Mouse (Mus musculus): Measurements from ENCODE around the gene Sult2b1. TPM values are rescaled to one million over a fixed set of nuclear protein-coding genes. Genes with fewer than 3 reads are reported as not detected.

The Sult2b1 gene
- polyA plus RNA-seq, 1 experiment from 2014 or later = 0.08 TPM

DNA sequence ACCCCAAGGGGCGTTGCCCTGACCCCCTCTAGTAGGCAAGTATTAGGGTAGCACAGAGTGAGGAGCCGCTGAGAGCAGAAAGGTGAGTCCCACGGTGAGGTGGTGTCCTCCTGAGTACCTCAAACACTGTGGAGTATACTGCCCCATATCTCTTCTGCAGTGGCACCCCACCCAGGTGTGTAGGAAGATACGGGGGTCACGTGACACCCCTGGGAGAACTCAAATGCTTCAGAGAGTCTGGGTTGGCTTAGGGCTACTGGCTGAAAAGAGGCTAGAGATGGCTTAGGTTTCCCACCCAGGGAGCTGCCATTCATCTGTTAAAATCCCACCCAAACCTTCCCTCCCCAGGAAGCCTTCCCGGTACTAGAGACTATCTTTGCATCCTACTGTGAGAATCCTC lies 12.5 kb upstream of the Sult2b1 start:
- H3K27me3 ChIP-seq (ENCODE audit: control insufficient read depth, insufficient read depth, low read depth, low read length) = peaks cover 55% of the 10 kb centered on the region

DNA sequence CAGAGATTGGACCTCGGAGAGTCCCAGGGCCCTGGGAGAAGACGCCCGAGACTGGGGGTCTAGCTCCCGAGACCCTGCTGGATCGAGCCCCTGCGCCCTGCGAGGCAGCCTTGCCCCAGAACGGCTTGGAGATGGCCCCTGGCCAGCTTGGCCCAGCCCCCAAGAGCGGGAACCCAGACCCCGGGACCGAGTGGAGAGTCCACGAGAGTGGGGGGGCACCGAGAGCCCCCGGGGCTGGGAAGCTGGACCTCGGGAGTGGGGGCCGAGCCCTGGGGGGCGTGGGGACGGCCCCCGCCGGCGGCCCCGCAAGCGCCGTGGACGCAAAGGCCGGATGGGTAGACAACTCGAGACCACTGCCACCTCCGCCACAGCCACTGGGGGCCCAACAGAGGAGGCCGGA lies 10.5 kb upstream of the Sult2b1 start:
- no peak overlapping the region for H3K4me3 ChIP-seq (ENCODE audit: low read depth, low read length)

More for the DNA sequence above, 12.5 kb upstream of the Sult2b1 start:
- H3K9ac ChIP-seq (ENCODE audit: low read depth, low read length) = no peak overlapping the region
- WGBS (ENCODE audit: insufficient replicate concordance) = 25% methylated on average over 6 of the region's 6 CpGs
- peak overlapping the region; percentile 76 for H3K4me2 ChIP-seq (ENCODE audit: low read depth, low read length)
- peak; percentile 84 for ATAC-seq (ENCODE audit: low read depth)
- H3K36me3 ChIP-seq (ENCODE audit: control insufficient read depth, insufficient read depth) = no peaks in the 10 kb centered on the region
- peak overlapping the region; percentile 57; the same call in 1 of the 2 replicates for H3K4me3 ChIP-seq (ENCODE audit: low read depth, low read length)
- H3K27ac ChIP-seq (ENCODE audit: low read length) = 0 out of 2 replicates have a peak overlapping the region, but pooled peaks have one; percentile 45
- H3K4me1 ChIP-seq (ENCODE audit: control insufficient read depth, low read depth, low read length) = peaks cover 38% of the 10 kb centered on the region
- H3K9me3 ChIP-seq (replicated peaks; ENCODE audit: control insufficient read depth, low read length) = no peaks in the 10 kb centered on the region

DNA sequence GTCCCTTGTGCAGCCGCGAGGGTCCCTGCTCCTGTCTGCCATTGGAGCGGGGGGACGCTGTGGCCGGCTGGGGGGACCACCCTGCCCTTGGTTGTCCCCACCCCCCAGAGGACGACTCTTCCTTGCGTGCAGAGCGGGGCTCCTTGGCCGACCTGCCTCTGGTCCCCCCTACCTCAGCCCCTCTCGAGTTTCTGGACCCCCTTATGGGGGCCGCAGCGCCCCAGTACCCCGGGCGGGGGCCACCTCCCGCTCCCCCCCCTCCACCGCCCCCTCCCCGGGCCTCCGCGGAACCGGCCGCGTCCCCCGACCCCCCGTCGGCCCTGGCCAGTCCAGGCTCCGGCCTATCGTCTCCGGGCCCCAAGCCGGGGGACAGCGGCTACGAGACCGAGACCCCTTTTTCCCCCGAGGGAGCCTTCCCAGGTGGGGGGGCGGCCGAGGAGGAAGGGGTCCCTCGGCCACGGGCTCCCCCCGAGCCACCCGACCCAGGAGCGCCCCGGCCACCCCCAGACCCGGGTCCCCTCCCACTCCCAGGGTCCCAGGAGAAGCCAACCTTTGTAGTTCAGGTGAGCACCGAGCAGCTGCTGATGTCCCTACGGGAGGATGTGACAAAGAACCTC lies 9.6 kb upstream of the Sult2b1 start:
- no peak overlapping the region for H3K9ac ChIP-seq (ENCODE audit: low read depth, low read length)
- no peak overlapping the region for H3K4me2 ChIP-seq (ENCODE audit: low read depth, low read length)
- no peak overlapping the region for H3K4me3 ChIP-seq (ENCODE audit: low read depth, low read length)
- no peaks in the 10 kb centered on the region for H3K9me3 ChIP-seq (replicated peaks; ENCODE audit: control insufficient read depth, low read length)
- H3K27me3 ChIP-seq (ENCODE audit: control insufficient read depth, insufficient read depth, low read depth, low read length) = peaks cover 41% of the 10 kb centered on the region
- ATAC-seq (ENCODE audit: low read depth) = no peak
- no peak overlapping the region for H3K27ac ChIP-seq (ENCODE audit: low read length)
- WGBS (ENCODE audit: insufficient replicate concordance) = 69% methylated on average over 40 of the region's 44 CpGs
- peaks cover 27% of the 10 kb centered on the region for H3K4me1 ChIP-seq (ENCODE audit: control insufficient read depth, low read depth, low read length)
- H3K36me3 ChIP-seq (ENCODE audit: control insufficient read depth, insufficient read depth) = no peaks in the 10 kb centered on the region

More for the DNA sequence above, 10.5 kb upstream of the Sult2b1 start:
- no peaks in the 10 kb centered on the region for H3K9me3 ChIP-seq (replicated peaks; ENCODE audit: control insufficient read depth, low read length)
- no peak overlapping the region for H3K4me2 ChIP-seq (ENCODE audit: low read depth, low read length)
- no peak for ATAC-seq (ENCODE audit: low read depth)
- WGBS (ENCODE audit: insufficient replicate concordance) = 85% methylated on average over 29 of the region's 29 CpGs
- H3K36me3 ChIP-seq (ENCODE audit: control insufficient read depth, insufficient read depth) = no peaks in the 10 kb centered on the region
- peaks cover 27% of the 10 kb centered on the region for H3K4me1 ChIP-seq (ENCODE audit: control insufficient read depth, low read depth, low read length)
- H3K27me3 ChIP-seq (ENCODE audit: control insufficient read depth, insufficient read depth, low read depth, low read length) = peaks cover 50% of the 10 kb centered on the region
- no peak overlapping the region for H3K27ac ChIP-seq (ENCODE audit: low read length)
- no peak overlapping the region for H3K9ac ChIP-seq (ENCODE audit: low read depth, low read length)

DNA sequence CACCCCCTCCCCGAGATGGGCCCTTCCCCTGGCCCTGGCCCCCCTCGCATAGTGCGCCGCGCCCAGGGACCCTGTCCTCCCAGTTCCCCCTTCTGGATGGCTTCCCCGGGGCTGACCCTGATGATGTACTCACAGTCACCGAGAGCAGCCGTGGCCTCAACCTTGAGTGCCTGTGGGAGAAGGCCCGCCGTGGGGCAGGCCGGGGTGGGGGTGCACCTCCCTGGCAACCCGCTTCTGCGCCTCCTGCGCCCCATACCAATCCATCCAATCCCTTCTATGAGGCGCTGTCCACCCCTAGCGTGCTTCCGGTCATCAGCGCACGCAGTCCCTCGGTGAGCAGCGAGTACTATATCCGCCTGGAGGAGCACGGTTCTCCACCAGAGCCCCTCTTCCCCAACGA lies 8.8 kb upstream of the Sult2b1 start:
- Histone ChIP-seq H3K27me3 (ENCODE audit: control insufficient read depth, insufficient read depth, low read depth, low read length) (peaks cover 33% of the 10 kb centered on the region), H3K9ac (ENCODE audit: low read depth, low read length) (no peak overlapping the region), H3K9me3 (replicated peaks; ENCODE audit: control insufficient read depth, low read length) (no peaks in the 10 kb centered on the region), H3K4me2 (ENCODE audit: low read depth, low read length) (no peak overlapping the region), H3K27ac (ENCODE audit: low read length) (no peak overlapping the region), H3K36me3 (ENCODE audit: control insufficient read depth, insufficient read depth) (no peaks in the 10 kb centered on the region), H3K4me1 (ENCODE audit: control insufficient read depth, low read depth, low read length) (peaks cover 21% of the 10 kb centered on the region), H3K4me3 (ENCODE audit: low read depth, low read length) (no peak overlapping the region)
- no peak for ATAC-seq (ENCODE audit: low read depth)
- WGBS (ENCODE audit: insufficient replicate concordance) = 66% methylated on average over 24 of the region's 24 CpGs

DNA sequence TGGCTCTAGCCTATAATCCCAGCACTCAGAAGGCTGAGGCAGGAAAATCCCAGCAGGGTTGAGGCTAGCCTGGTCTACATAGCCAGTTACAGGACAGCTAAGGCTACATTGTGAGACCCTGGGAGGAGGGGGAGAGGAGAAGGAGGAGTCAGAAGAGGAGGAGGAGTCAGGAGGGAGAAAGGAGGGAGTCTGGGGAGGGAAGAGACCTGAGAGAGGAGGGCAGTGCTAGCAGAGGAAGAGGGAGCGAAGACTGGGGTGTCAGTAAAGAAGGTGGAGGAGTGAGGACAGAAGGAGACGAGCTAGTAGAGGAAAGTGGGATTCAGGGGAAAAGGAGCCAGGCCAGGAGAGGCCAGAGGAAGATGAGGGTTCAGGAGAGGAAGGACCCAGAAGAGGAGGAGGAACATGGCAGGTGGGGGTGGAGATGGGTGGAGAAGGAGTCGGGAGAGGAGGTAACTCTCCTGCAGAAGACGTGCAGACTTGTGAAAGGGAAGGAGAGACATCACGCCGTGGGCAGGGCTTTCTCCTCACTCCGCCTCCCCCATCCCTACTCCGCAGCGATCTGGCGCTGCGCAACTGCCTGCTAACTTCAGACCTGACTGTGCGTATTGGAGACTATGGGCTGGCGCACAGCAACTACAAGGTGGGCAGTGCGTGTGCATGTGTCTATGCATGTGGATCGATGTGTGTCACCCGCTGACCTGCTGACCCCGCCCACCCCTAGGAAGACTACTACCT lies 7.5 kb upstream of the Sult2b1 start:
- H3K4me3 ChIP-seq (ENCODE audit: low read depth, low read length) = no peak overlapping the region
- H3K36me3 ChIP-seq (ENCODE audit: control insufficient read depth, insufficient read depth) = no peaks in the 10 kb centered on the region
- H3K9me3 ChIP-seq (replicated peaks; ENCODE audit: control insufficient read depth, low read length) = no peaks in the 10 kb centered on the region
- no peak for ATAC-seq (ENCODE audit: low read depth)
- no peak overlapping the region for H3K27ac ChIP-seq (ENCODE audit: low read length)
- peaks cover 32% of the 10 kb centered on the region for H3K27me3 ChIP-seq (ENCODE audit: control insufficient read depth, insufficient read depth, low read depth, low read length)
- H3K4me1 ChIP-seq (ENCODE audit: control insufficient read depth, low read depth, low read length) = peaks cover 8% of the 10 kb centered on the region
- H3K9ac ChIP-seq (ENCODE audit: low read depth, low read length) = no peak overlapping the region
- WGBS (ENCODE audit: insufficient replicate concordance) = 49% methylated on average over 17 of the region's 17 CpGs
- H3K4me2 ChIP-seq (ENCODE audit: low read depth, low read length) = no peak overlapping the region

DNA sequence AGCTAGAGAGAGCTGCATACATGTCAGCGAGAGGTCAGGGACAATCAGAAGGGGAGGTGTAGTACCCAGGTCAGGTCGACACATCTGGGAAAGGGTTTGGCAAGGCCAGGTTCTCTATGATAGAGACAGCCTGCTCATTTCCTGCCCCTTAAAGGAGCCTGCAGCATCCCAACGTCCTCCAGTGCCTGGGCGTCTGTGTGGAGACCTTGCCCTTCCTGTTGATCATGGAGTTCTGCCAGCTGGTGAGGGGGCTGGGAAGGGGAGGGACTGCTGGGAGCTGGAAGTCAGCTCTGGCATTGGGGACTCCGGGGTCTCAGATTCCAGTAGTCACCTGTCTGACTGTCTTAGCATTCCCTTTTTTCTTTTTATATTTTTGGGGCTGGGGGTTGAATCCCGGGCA lies 6.3 kb upstream of the Sult2b1 start:
- no peak overlapping the region for H3K27ac ChIP-seq (ENCODE audit: low read length)
- no peaks in the 10 kb centered on the region; the same call in 1 of the 2 replicates for H3K4me1 ChIP-seq (ENCODE audit: control insufficient read depth, low read depth, low read length)
- WGBS (ENCODE audit: insufficient replicate concordance) = 29% methylated on average over 6 of the region's 6 CpGs
- H3K36me3 ChIP-seq (ENCODE audit: control insufficient read depth, insufficient read depth) = no peaks in the 10 kb centered on the region
- no peak overlapping the region for H3K4me3 ChIP-seq (ENCODE audit: low read depth, low read length)
- H3K27me3 ChIP-seq (ENCODE audit: control insufficient read depth, insufficient read depth, low read depth, low read length) = peaks cover 38% of the 10 kb centered on the region
- H3K9ac ChIP-seq (ENCODE audit: low read depth, low read length) = no peak overlapping the region
- no peak for ATAC-seq (ENCODE audit: low read depth)
- H3K9me3 ChIP-seq (replicated peaks; ENCODE audit: control insufficient read depth, low read length) = no peaks in the 10 kb centered on the region
- no peak overlapping the region for H3K4me2 ChIP-seq (ENCODE audit: low read depth, low read length)

DNA sequence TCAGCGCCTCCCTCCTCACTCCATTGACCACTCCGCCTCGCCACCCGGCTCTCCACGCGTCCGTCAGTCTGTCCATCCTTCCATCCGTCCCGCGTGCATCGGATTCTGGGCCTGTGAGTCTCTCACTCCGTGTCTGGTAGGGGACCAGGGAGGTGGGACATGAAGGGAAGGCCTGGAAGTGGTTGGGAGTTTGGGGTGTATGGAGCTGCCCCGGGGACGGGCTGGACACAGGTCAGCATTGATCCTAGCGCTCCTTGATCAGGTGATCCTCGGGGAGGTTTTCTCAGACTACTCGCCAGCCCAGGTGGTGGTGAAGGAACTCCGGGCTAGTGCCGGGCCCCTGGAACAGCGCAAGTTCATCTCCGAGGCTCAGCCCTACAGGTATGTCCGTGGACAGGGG lies 3.2 kb upstream of the Sult2b1 start:
- 72% methylated on average over 22 of the region's 22 CpGs for WGBS (ENCODE audit: insufficient replicate concordance)
- ATAC-seq (ENCODE audit: low read depth) = no peak
- H3K4me3 ChIP-seq (ENCODE audit: low read depth, low read length) = no peak overlapping the region
- no peaks in the 10 kb centered on the region for H3K36me3 ChIP-seq (ENCODE audit: control insufficient read depth, insufficient read depth)
- H3K27me3 ChIP-seq (ENCODE audit: control insufficient read depth, insufficient read depth, low read depth, low read length) = peaks cover 53% of the 10 kb centered on the region
- no peaks in the 10 kb centered on the region for H3K9me3 ChIP-seq (replicated peaks; ENCODE audit: control insufficient read depth, low read length)
- no peak overlapping the region for H3K27ac ChIP-seq (ENCODE audit: low read length)
- peaks cover 3% of the 10 kb centered on the region for H3K4me1 ChIP-seq (ENCODE audit: control insufficient read depth, low read depth, low read length)
- no peak overlapping the region for H3K9ac ChIP-seq (ENCODE audit: low read depth, low read length)
- H3K4me2 ChIP-seq (ENCODE audit: low read depth, low read length) = no peak overlapping the region

DNA sequence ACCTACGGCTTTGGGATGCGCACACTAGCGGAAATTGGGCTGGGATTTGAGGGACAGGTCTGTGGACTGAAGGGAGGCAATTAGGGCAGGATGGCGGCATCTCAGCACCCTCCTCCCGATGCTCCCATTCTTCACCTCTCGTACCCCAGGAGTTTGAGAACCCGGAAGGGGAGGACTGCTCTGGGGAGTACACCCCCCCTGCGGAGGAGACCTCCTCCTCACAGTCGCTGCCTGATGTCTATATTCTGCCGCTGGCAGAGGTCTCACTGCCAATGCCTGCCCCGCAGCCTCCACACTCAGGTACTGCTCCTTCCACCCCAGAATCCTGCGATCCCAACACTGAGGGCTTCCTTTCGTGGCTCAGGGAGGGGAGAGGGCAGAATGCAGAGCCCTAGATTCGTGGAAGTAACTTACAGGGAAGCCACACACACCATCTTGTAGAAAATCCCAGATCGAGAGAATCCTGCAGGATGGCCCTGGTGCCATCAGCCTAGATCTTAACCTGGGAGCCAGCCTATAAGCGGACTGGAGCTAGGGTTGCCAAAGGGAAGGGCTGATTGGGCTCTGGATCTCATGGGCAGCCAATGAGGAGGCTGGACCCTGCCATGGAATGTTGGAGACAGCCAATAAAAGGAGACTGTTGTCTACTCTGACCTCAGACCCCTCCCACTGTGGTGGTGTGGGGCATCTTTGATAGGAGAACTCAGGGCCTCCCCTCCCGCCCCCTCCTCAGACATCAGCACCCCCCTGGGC lies 2.4 kb upstream of the Sult2b1 start:
- Histone ChIP-seq H3K27me3 (ENCODE audit: control insufficient read depth, insufficient read depth, low read depth, low read length) (peaks cover 55% of the 10 kb centered on the region), H3K9ac (ENCODE audit: low read depth, low read length) (no peak overlapping the region), H3K9me3 (replicated peaks; ENCODE audit: control insufficient read depth, low read length) (no peaks in the 10 kb centered on the region), H3K4me3 (ENCODE audit: low read depth, low read length) (no peak overlapping the region), H3K36me3 (ENCODE audit: control insufficient read depth, insufficient read depth) (no peaks in the 10 kb centered on the region), H3K4me2 (ENCODE audit: low read depth, low read length) (no peak overlapping the region), H3K27ac (ENCODE audit: low read length) (no peak overlapping the region), H3K4me1 (ENCODE audit: control insufficient read depth, low read depth, low read length) (peaks cover 3% of the 10 kb centered on the region)
- ATAC-seq (ENCODE audit: low read depth) = peak; percentile 38; the same call in 1 of the 2 replicates
- 6% methylated on average over 17 of the region's 17 CpGs for WGBS (ENCODE audit: insufficient replicate concordance)

Data from liver, embryonic 16.5 days (tissue).